Mouse (Mus musculus) liver, adult 2 months (tissue): ENCODE measurements around the gene Tgfbrap1.

Experiments
- CTCF ChIP-seq: fragments of 200-500 bp; IDR thresholded peaks from 2 replicates; pipeline ENCODE4 v1.5.1; 2011; ENCODE audit warnings: low read depth, low read length, control low read depth
- POLR2A ChIP-seq: fragments of 200-500 bp; IDR thresholded peaks from 2 replicates; pipeline ENCODE4 v1.6.1; 2011; ENCODE audit warnings: low read length, control low read depth; ENCODE audit not compliant: insufficient read depth; ENCODE audit errors: extremely low read depth

DNA sequence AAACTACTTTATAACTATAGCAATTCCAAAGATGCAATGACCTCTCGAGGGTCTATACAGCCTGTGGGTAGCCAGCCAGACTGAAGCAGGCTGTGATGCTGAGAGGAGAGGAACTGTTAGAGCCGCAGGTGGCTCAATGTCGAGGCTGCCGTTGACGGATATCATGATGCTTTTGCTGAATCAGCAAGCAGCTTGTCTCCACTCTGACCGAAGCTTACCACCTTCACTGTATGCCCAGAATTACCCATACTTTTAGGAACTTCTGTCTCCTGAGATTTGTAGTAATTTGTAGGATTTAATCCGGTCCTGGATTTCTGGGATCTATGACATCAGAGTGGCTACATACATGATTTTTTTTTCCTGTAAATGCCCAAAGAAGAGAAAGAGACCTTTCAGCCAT, 62.4 kb downstream of the Tgfbrap1 start:
- TF ChIP-seq POLR2A (no peak), CTCF (no peak)
